Mouse (Mus musculus): ENCODE measurements around the gene T2. TPM values are rescaled to one million over a fixed set of nuclear protein-coding genes. Genes with fewer than 3 reads are reported as not detected.
A peak's percentile ranks its signal among the peaks of the same experiment; 100 is the strongest.
"Not testable (repeated sequence)": the region's sequence is repeated elsewhere in the genome, so short reads cannot be mapped to it uniquely, and the experiment has no call there.

Gene T2
- polyA plus RNA-seq, 1 experiment from 2014 or later, result 2.5 TPM

DNA sequence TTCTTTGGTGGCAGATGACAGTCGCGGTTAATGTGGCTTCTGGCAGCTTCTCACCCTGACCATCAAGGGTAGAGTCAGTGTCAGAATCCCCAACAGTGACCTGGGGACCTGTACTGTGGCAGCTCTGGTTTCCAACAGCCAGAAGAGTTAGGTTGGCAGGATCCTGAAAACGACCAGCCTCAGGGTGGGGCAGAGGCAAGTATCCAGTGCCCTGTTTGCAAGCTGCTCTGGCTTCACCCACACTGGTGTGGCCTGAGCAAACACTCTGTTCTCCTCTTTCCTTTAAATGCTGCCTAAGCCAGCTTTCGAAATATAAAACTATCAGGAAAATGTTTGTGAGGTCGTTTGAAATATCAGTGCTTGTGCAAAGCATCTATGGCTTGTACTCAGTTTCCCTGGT, 25.2 kb upstream of the T2 start:
- Histone ChIP-seq H3K4me3 (ENCODE audit: control insufficient read depth in 1 of 2, insufficient read depth in 1 of 2, low read depth in 1 of 2, low read length in 2 of 2) (no peak overlapping the region), H3K27ac (replicated peaks in 1 of 2; ENCODE audit: control insufficient read depth in 1 of 2, insufficient read depth in 1 of 2, low read depth in 2 of 2, low read length in 2 of 2) (no peak overlapping the region), H3K4me2 (ENCODE audit: low read length) (no peak overlapping the region), H3K9ac (ENCODE audit: low read length) (no peak overlapping the region), H3K9me3 (ENCODE audit: control insufficient read depth, low read length) (no peaks in the 10 kb centered on the region), H3K27me3 (ENCODE audit: control insufficient read depth, insufficient read depth, low read length) (no peaks in the 10 kb centered on the region), H3K36me3 (ENCODE audit: control insufficient read depth, insufficient read depth, low read length) (peaks cover 14% of the 10 kb centered on the region), H3K4me1 (ENCODE audit: control insufficient read depth in 2 of 2, insufficient read depth in 2 of 2, low read length in 2 of 2) (no peaks in the 10 kb centered on the region)
- WGBS, result 70% methylated on average over 5 of the region's 5 CpGs
- no peak for ATAC-seq (ENCODE audit: insufficient number of reproducible peaks, insufficient read depth, low FRiP score, low read depth)

DNA sequence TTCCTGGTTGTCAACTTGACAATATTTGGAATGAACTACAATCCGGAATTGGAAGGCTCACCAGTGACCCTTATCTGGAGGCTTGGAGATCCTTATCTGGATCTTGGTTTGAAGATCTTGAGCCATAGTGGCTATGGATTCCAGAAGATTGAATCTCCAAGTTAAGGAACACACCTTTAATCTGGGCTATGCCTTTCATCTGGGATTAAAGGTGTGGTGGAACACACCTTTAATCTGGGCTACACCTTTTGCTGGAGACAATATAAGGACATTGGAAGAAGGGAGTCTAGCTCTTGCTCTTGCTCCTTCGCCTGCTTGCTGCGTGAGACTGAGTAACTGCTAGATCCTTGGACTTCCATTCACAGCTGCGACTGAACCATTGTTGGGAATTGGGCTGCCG, 18.6 kb upstream of the T2 start, which contains the start of gene Prr18:
Gene Prr18, plus strand, starts transcription at position 301 of the 400 bp plus-strand sequence.
- H3K4me3 ChIP-seq (ENCODE audit: control insufficient read depth in 1 of 2, insufficient read depth in 1 of 2, low read depth in 1 of 2, low read length in 2 of 2); ATAC-seq (ENCODE audit: insufficient number of reproducible peaks, insufficient read depth, low FRiP score, low read depth); H3K4me2 ChIP-seq (ENCODE audit: low read length); H3K9ac ChIP-seq (ENCODE audit: low read length); H3K36me3 ChIP-seq (ENCODE audit: control insufficient read depth, insufficient read depth, low read length); H3K27ac ChIP-seq (replicated peaks in 1 of 2; ENCODE audit: control insufficient read depth in 1 of 2, insufficient read depth in 1 of 2, low read depth in 2 of 2, low read length in 2 of 2); H3K9me3 ChIP-seq (ENCODE audit: control insufficient read depth, low read length): not testable (repeated sequence)
- Histone ChIP-seq H3K4me1 (ENCODE audit: control insufficient read depth in 2 of 2, insufficient read depth in 2 of 2, low read length in 2 of 2) (peaks cover 2 to 10% of the 10 kb centered on the region in 2 experiments; a peak in 1 of 4 replicates), H3K27me3 (ENCODE audit: control insufficient read depth, insufficient read depth, low read length) (peaks cover 39% of the 10 kb centered on the region)
- no CpG with 5 or more reads among the region's 5 CpGs for WGBS

- no peak for ATAC-seq (ENCODE audit: insufficient number of reproducible peaks, insufficient read depth, low FRiP score, low read depth)
- peak overlapping the region in 1 of 2 experiments; percentile 52; a peak in 2 of 4 replicates for H3K4me3 ChIP-seq (ENCODE audit: control insufficient read depth in 1 of 2, insufficient read depth in 1 of 2, low read depth in 1 of 2, low read length in 2 of 2)
- WGBS, result 22% methylated on average over 8 of the region's 8 CpGs
- no peaks in the 10 kb centered on the region for H3K9me3 ChIP-seq (ENCODE audit: control insufficient read depth, low read length)
- peaks cover 50% of the 10 kb centered on the region for H3K27me3 ChIP-seq (ENCODE audit: control insufficient read depth, insufficient read depth, low read length)
- H3K36me3 ChIP-seq (ENCODE audit: control insufficient read depth, insufficient read depth, low read length), result no peaks in the 10 kb centered on the region
- no peak overlapping the region for H3K27ac ChIP-seq (replicated peaks in 1 of 2; ENCODE audit: control insufficient read depth in 1 of 2, insufficient read depth in 1 of 2, low read depth in 2 of 2, low read length in 2 of 2)
- peak overlapping the region; percentile 96 for H3K4me2 ChIP-seq (ENCODE audit: low read length)
- H3K4me1 ChIP-seq (ENCODE audit: control insufficient read depth in 2 of 2, insufficient read depth in 2 of 2, low read length in 2 of 2), result peaks cover 2 to 10% of the 10 kb centered on the region in 2 experiments; a peak in 1 of 4 replicates
- no peak overlapping the region for H3K9ac ChIP-seq (ENCODE audit: low read length)
Observed at GRCm38 (mm10) chr17:8339666-8340374, 16.0 kb upstream of the T2 start.

GRCm38 (mm10) chr17:8340407-8341359, 15.1 kb upstream of the T2 start:
- Histone ChIP-seq H3K4me2 (ENCODE audit: low read length) (peak overlapping the region; percentile 96), H3K9me3 (ENCODE audit: control insufficient read depth, low read length) (no peaks in the 10 kb centered on the region), H3K27me3 (ENCODE audit: control insufficient read depth, insufficient read depth, low read length) (peaks cover 50% of the 10 kb centered on the region), H3K9ac (ENCODE audit: low read length) (peak overlapping the region; percentile 55), H3K4me1 (ENCODE audit: control insufficient read depth in 2 of 2, insufficient read depth in 2 of 2, low read length in 2 of 2) (peaks cover 2 to 10% of the 10 kb centered on the region in 2 experiments; a peak in 1 of 4 replicates), H3K27ac (replicated peaks in 1 of 2; ENCODE audit: control insufficient read depth in 1 of 2, insufficient read depth in 1 of 2, low read depth in 2 of 2, low read length in 2 of 2) (no peak overlapping the region), H3K36me3 (ENCODE audit: control insufficient read depth, insufficient read depth, low read length) (no peaks in the 10 kb centered on the region), H3K4me3 (ENCODE audit: control insufficient read depth in 1 of 2, insufficient read depth in 1 of 2, low read depth in 1 of 2, low read length in 2 of 2) (peak overlapping the region; percentile 48 to 52)
- WGBS, result under 1% methylated on average over 65 of the region's 92 CpGs
- ATAC-seq (ENCODE audit: insufficient number of reproducible peaks, insufficient read depth, low FRiP score, low read depth), result no peak

DNA sequence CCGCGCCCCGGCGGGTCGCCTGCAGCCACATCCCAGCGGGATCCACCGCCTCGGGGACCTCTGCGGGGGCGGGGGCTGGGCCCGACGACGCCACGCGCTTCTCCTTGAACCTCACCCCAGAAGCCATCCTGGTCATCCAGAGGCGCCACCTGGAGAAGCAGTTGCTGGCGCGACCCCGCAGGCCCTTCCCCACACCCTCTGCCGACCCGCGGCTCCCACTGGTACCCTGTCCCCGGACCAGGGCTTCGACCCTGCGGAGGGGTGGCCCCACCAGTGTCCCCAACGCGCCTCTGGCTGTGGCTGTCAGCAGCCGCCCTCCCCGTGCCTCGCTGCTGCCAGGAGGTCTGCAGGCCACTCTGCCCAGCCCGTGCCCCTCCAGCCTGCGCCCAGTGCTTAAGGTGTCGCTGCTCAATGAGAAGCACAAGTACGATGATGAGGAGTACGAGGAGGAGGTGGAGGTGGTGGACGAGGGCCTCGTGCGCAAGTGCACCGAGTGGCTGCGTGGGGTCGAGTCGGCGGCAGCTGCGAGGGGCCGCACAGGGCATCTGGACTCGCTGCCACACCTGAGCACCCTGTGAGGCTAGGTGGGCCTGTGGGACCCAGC, 14.3 kb upstream of the T2 start:
- Histone ChIP-seq H3K9ac (ENCODE audit: low read length) (peak overlapping the region; percentile 55), H3K36me3 (ENCODE audit: control insufficient read depth, insufficient read depth, low read length) (no peaks in the 10 kb centered on the region), H3K4me1 (ENCODE audit: control insufficient read depth in 2 of 2, insufficient read depth in 2 of 2, low read length in 2 of 2) (peaks cover 2 to 10% of the 10 kb centered on the region in 2 experiments; a peak in 1 of 4 replicates), H3K27me3 (ENCODE audit: control insufficient read depth, insufficient read depth, low read length) (peaks cover 50% of the 10 kb centered on the region), H3K27ac (replicated peaks in 1 of 2; ENCODE audit: control insufficient read depth in 1 of 2, insufficient read depth in 1 of 2, low read depth in 2 of 2, low read length in 2 of 2) (no peak overlapping the region), H3K9me3 (ENCODE audit: control insufficient read depth, low read length) (no peaks in the 10 kb centered on the region), H3K4me3 (ENCODE audit: control insufficient read depth in 1 of 2, insufficient read depth in 1 of 2, low read depth in 1 of 2, low read length in 2 of 2) (peak overlapping the region; percentile 48 to 52), H3K4me2 (ENCODE audit: low read length) (peak overlapping the region; percentile 96)
- 12% methylated on average over 46 of the region's 46 CpGs for WGBS
- ATAC-seq (ENCODE audit: insufficient number of reproducible peaks, insufficient read depth, low FRiP score, low read depth), result no peak

GRCm38 (mm10) chr17:8342706-8343105, 13.1 kb upstream of the T2 start:
- ATAC-seq (ENCODE audit: insufficient number of reproducible peaks, insufficient read depth, low FRiP score, low read depth), result no peak
- Histone ChIP-seq H3K36me3 (ENCODE audit: control insufficient read depth, insufficient read depth, low read length) (no peaks in the 10 kb centered on the region), H3K4me2 (ENCODE audit: low read length) (no peak overlapping the region), H3K4me3 (ENCODE audit: control insufficient read depth in 1 of 2, insufficient read depth in 1 of 2, low read depth in 1 of 2, low read length in 2 of 2) (no peak overlapping the region), H3K27ac (replicated peaks in 1 of 2; ENCODE audit: control insufficient read depth in 1 of 2, insufficient read depth in 1 of 2, low read depth in 2 of 2, low read length in 2 of 2) (no peak overlapping the region), H3K9me3 (ENCODE audit: control insufficient read depth, low read length) (no peaks in the 10 kb centered on the region), H3K4me1 (ENCODE audit: control insufficient read depth in 2 of 2, insufficient read depth in 2 of 2, low read length in 2 of 2) (peaks cover 2 to 10% of the 10 kb centered on the region in 2 experiments; a peak in 1 of 4 replicates), H3K27me3 (ENCODE audit: control insufficient read depth, insufficient read depth, low read length) (peaks cover 50% of the 10 kb centered on the region), H3K9ac (ENCODE audit: low read length) (no peak overlapping the region)
- 46% methylated on average over 5 of the region's 5 CpGs for WGBS

- Histone ChIP-seq H3K9me3 (ENCODE audit: control insufficient read depth, low read length) (no peaks in the 10 kb centered on the region), H3K27me3 (ENCODE audit: control insufficient read depth, insufficient read depth, low read length) (peaks cover 48% of the 10 kb centered on the region), H3K9ac (ENCODE audit: low read length) (no peak overlapping the region), H3K27ac (replicated peaks in 1 of 2; ENCODE audit: control insufficient read depth in 1 of 2, insufficient read depth in 1 of 2, low read depth in 2 of 2, low read length in 2 of 2) (no peak overlapping the region), H3K4me3 (ENCODE audit: control insufficient read depth in 1 of 2, insufficient read depth in 1 of 2, low read depth in 1 of 2, low read length in 2 of 2) (no peak overlapping the region), H3K4me2 (ENCODE audit: low read length) (no peak overlapping the region), H3K36me3 (ENCODE audit: control insufficient read depth, insufficient read depth, low read length) (no peaks in the 10 kb centered on the region), H3K4me1 (ENCODE audit: control insufficient read depth in 2 of 2, insufficient read depth in 2 of 2, low read length in 2 of 2) (peaks cover 2 to 10% of the 10 kb centered on the region in 2 experiments; a peak in 1 of 4 replicates)
- no peak for ATAC-seq (ENCODE audit: insufficient number of reproducible peaks, insufficient read depth, low FRiP score, low read depth)
- 80% methylated on average over 6 of the region's 6 CpGs for WGBS
Observed at GRCm38 (mm10) chr17:8343416-8343815, 12.4 kb upstream of the T2 start.

Data from heart, embryonic 14.5 days (tissue).